Mouse (Mus musculus) liver, adult 2 months (tissue): ENCODE measurements around the gene Trim2.

ENCODE experiments used
- CTCF ChIP-seq: fragments of 200-500 bp; IDR thresholded peaks from 2 replicates; pipeline ENCODE4 v1.5.1; 2011; ENCODE audit warnings: low read depth, low read length, control low read depth
- POLR2A ChIP-seq: fragments of 200-500 bp; IDR thresholded peaks from 2 replicates; pipeline ENCODE4 v1.6.1; 2011; ENCODE audit warnings: low read length, control low read depth; ENCODE audit not compliant: insufficient read depth; ENCODE audit errors: extremely low read depth

DNA sequence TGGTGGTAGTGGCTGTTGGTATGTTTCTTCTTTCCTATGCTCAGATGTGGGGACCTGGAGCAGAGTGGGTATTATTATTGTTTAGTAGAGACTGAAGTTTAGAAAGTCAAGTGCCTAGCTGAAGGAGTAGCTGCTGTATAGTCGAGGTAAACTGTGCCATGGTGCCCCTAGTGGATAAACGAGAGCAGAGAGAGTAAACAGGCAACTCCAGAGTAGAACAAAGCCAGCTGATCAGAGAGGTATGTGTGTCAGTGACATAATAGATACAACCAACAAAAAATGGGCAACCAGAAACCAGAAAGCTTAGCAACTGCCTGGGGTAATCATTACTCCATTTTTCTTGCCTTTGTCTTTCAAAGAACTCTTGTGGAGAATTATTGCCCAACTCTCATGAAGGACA lies 81.7 kb downstream of the Trim2 start:
- no peak for TF ChIP-seq CTCF
- TF ChIP-seq POLR2A = no peak
